Mouse (Mus musculus): ENCODE results near the gene Rnaseh2c.

DNA sequence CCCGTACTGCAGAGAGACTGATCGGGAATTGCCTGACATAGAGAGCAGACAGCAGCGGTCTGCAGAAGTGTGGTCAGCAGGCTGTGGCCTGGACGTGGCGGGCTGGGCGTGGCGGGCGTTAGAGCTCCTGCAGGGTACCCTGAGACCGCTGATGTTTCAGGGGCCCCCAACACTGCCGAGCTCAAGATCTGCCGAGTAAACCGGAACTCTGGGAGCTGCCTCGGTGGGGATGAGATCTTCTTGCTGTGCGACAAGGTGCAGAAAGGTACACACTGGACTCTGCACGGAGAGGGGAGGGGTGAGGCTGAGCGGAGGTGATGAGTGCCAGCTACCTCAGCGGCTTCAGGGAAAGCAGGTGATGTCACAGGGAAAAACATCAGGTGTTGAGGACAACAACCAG lies 39.3 kb downstream of the Rnaseh2c start:
- no peak for TF ChIP-seq CTCF (IDR thresholded peaks at IDR 0.05; ENCODE audit: extremely low read depth, insufficient read length, insufficient replicate concordance, low read depth, low read length)
- TF ChIP-seq POLR2A (IDR thresholded peaks at IDR 0.05; ENCODE audit: low read depth, low read length), result no peak
